Mouse (Mus musculus) WW6 (cell line): ENCODE data around the gene Fcgr4.
A peak's percentile ranks its signal among the peaks of the same experiment; 100 is the strongest.
"Not testable (repeated sequence)": the region's sequence is repeated elsewhere in the genome, so short reads cannot be mapped to it uniquely, and the experiment has no call there.

Experiments
- DNase-seq: peaks from one replicate; pipeline ENCODE4 v3.0.0-alpha.2; 2013; ENCODE audit warnings: low read depth, low spot score

The Fcgr4 gene

DNA sequence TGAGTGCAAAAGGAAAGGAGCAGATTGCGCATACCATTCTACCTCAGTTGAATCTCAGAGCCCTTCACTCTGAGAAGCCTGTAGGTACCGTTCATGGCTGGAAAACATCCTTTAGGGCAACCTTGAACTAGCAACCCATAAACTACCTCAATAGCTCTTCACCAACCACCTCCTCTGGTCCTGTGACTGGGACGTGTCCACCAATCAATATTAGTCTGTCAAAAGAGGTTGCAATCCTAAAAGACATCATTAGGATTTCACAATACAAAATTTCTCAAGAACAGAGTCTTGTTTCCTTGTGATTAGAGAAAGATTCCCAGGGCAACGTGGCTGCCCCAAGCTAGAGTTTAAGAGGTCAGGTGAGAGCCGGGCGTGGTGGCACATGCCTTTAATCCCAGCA is 34.6 kb downstream of the Fcgr4 start:
- DNase-seq: no peak

GRCm38 (mm10) chr1:171057253-171057652 is 38.5 kb downstream of the Fcgr4 start:
- no peak for DNase-seq

GRCm38 (mm10) chr1:171059203-171059602 is 40.5 kb downstream of the Fcgr4 start:
- no peak for DNase-seq

- DNase-seq: no peak
These were observed 41.7 kb downstream of the Fcgr4 start for GRCm38 (mm10) chr1:171060392-171060791.

- DNase-seq: no peak
These were observed 42.8 kb downstream of the Fcgr4 start for GRCm38 (mm10) chr1:171061566-171061965.

- not testable (repeated sequence) for DNase-seq
These were observed 45.1 kb downstream of the Fcgr4 start for GRCm38 (mm10) chr1:171063569-171064490.

- peak; percentile 91 for DNase-seq
These were observed 45.9 kb downstream of the Fcgr4 start, which contains the start of gene Fcgr3 for GRCm38 (mm10) chr1:171064491-171065242. Fcgr3 (minus strand) TSS chr1:171064935.

DNA sequence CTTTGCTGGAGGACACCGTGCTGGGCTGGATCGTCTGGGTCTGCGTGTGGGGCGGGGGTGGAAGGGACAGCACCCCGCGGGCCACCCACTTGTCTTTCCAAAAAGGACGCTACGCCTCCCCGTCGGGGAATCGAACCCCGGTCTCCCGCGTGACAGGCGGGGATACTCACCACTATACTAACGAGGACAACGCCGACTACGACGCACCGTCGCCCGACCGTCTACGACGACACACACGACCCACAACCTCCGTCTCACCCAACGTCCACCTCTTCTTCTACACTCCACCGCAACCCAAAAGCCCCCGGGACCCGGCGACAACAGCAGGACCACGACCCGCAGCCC is 46.5 kb downstream of the Fcgr4 start:
- DNase-seq: not testable (repeated sequence)

DNA sequence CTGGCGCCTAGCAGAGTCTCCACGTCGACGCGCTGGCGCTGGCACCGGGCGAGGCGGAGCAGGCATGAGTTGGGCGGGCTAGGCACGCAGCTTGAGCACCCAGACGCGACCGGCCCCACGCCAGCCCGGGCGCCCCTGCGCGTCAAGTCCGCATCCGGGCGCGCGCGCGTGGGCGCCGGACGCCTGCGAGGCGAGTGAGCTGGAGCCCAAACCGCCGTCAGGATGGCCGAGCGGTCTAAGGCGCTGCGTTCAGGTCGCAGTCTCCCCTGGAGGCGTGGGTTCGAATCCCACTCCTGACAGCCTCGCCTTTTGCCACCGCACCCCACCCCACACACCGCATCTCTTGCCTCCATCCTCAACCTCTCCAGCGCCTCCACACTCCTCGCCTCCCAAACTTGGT is 47.0 kb downstream of the Fcgr4 start:
- not testable (repeated sequence) for DNase-seq

GRCm38 (mm10) chr1:171066583-171066982 is 47.9 kb downstream of the Fcgr4 start:
- DNase-seq: not testable (repeated sequence)

DNA sequence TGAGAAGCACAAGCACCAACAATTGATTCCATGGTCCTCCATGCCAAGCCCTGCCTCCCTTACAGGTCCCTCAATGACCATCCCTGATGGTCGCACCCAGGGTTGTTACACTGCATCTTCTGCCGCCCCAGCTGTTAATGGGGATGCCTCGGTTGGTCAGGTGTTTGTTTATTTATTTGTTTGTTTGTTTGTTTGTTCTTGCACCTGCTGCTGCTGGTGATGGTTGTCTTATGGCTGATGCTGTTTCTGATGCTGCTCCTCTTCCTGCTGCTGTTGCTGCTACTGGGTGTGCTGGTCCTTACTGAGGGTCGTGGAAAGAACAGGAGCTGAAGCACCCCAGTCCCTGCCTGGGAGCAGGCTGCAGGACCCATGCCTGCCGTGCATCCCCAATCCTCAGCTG is 49.2 kb downstream of the Fcgr4 start:
- not testable (repeated sequence) for DNase-seq

DNA sequence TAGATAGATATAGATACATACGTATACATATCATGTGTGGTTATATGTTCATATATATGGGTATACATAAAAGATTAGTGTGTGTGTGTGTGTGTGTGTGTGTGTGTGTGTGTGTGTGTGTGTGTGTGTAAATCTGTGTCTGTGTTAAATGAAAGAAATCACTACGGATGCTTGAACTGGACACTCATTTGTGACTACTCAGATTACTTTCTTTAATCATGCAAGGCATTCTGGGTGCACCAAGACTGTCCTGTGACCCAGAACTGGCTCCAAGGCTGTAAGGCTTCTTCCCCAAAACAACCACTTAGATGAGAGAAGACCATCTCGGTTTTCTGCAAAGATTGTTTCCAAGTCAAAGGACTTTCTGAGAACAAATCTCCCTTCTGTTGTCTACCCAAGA is 50.8 kb downstream of the Fcgr4 start:
- not testable (repeated sequence) for DNase-seq

GRCm38 (mm10) chr1:171070879-171071278 is 52.2 kb downstream of the Fcgr4 start:
- DNase-seq: not testable (repeated sequence)

DNA sequence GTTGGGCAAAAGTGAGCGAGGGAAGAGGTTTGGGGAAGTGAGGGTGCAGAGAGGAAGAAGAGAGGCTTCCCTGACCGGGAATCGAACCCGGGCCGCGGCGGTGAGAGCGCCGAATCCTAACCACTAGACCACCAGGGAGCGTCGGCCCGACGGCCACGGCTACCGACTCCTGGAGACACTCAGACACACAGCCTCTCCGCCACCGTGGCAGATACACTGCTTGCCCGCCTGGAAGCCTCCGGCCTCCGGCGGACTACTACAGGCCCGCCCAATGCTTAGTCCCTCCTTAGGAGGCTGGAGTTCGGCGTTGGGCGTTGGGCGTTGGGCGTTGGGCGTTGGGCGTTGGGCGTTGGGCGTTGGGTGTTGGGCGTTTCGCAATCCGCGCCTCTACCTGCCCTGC is 53.0 kb downstream of the Fcgr4 start:
- DNase-seq: not testable (repeated sequence)

DNA sequence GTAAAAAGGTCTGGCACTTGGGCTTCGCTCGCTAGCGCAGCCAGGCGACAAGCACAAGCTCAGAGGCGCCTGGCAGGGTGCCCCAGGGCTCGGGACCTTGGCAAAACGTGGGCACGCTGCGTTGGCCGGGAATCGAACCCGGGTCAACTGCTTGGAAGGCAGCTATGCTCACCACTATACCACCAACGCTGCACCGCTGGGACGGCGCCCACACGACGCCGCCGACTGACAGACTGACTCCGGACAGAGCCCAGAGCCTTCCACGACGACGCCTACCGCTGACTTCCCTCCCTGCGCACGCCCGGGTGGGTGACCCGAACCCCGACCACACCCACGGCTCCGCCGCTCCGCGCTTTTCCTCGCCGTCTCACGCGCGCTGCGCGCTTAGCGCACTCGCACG is 53.5 kb downstream of the Fcgr4 start:
- not testable (repeated sequence) for DNase-seq

DNA sequence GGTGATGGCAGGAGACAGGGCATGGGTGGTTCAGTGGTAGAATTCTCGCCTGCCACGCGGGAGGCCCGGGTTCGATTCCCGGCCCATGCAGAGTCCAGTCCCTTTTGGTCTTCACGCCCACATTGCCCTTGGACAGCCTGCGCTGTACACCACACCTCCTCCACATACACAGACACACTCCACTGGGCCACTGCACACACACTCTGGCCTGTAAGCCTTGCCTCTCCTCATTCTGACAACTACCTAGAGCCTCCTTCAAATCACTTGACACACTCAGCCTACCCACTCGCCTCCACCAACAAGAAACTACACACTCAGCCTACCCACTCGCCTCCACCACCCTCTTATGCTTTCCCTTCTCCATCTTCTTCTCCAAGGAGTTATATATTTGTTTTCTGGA is 55.6 kb downstream of the Fcgr4 start:
- not testable (repeated sequence) for DNase-seq

- not testable (repeated sequence) for DNase-seq
These were observed 57.5 kb downstream of the Fcgr4 start for GRCm38 (mm10) chr1:171076176-171076575.

- not testable (repeated sequence) for DNase-seq
These were observed 58.5 kb downstream of the Fcgr4 start for GRCm38 (mm10) chr1:171077192-171077591.

DNA sequence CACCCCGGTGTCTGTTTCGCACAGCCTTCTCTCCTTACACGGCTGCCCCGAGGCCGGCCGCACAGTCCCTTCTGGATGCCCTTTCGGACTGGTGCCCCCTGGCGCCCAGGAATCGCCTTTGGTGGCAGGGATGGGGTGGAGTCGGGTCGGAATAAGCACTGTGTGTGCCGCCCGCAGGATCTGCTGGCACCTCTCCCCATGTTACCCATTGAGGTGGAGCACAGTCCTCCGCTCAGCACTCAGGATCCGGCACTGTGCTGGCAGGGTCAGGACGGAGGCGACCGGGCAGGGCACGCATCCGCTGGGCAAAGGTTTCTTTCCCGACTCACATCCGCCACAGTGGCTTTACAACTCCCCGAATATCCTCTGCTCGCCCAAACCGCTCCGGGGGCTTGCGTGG is 59.2 kb downstream of the Fcgr4 start:
- DNase-seq: not testable (repeated sequence)

DNA sequence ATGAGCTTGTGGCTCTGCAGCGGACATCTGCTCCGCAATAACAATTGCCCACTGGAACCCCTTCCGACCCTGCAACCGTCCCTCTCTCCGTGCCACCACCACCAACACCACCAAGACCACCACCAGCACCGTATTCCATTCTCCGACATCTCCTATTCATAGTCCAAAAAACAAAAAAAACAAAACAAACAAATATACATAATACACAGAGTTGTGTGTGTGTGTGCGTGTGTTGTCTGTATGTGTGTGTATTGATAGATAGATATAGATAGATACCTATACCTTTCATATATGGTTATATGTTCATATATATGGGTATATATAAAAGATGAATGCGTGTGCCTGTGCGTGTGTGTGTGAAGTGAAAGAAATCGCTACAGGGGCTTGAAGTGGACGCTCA is 59.7 kb downstream of the Fcgr4 start:
- not testable (repeated sequence) for DNase-seq

- not testable (repeated sequence) for DNase-seq
These were observed 60.6 kb downstream of the Fcgr4 start for GRCm38 (mm10) chr1:171079345-171079744.
